Mouse (Mus musculus): ENCODE results near the gene Slc22a23. TPM values are rescaled to one million over a fixed set of nuclear protein-coding genes. Genes with fewer than 3 reads are reported as not detected.

Slc22a23 gene
- total and polyA plus RNA-seq, 2 experiments from 2014 or later = 14.9 to 145 TPM

DNA sequence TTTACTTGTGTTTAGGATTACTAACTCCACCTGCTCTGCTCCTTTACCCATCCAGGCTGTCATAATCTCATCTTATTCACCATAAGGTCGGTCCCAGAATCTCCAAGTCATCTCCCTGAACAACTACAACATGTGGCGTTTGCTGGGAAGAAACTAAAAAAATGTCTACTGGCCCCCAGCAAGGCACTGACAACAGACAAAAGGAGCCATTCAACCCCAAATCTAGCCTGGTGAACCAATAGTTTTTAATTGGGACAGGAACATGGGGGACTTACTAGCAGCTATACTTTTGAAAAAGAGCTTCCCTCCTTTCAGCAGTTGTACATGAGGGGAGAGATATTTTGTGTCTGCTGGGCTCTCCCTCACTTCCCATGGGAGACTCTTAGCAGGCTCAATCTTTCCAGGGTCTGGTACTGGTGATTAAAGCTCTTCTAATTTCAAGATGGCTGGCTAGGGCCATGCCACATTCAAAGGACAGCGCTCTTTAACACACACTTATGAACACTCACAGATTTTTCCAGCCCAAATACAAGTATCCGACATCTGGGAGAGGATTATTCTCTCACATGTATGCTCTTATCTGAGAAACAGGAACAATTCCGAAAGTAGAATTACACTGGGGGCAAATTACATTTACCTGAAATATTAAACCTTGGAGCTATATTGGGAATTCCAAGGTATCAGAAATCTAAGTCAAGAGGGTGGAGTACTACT, 195.4 kb downstream of the Slc22a23 start:
- H3K27me3 ChIP-seq (ENCODE audit: insufficient read depth, low read length) = no peaks in the 10 kb centered on the region
- H3K4me3 ChIP-seq (ENCODE audit: low read depth, low read length) = peak overlapping the region; percentile 35
- ATAC-seq (ENCODE audit: low FRiP score) (0 out of 2 replicates have a peak, but pooled peaks have one; percentile 11), DNase-seq (ENCODE audit: low spot score) (no peak)
- peak overlapping the region; percentile 55 for H3K9ac ChIP-seq (replicated peaks; ENCODE audit: low read length, poor library complexity, severe bottlenecking)
- no peak for TF ChIP-seq CTCF (IDR thresholded peaks at IDR 0.05)
- H3K4me1 ChIP-seq (ENCODE audit: insufficient read depth, low read length) = peaks cover 10% of the 10 kb centered on the region
- 31% methylated on average over 5 of the region's 5 CpGs for WGBS
- H3K36me3 ChIP-seq (ENCODE audit: insufficient read depth, low read length) = no peaks in the 10 kb centered on the region
- peak overlapping the region; percentile 59 for H3K4me2 ChIP-seq (ENCODE audit: low read depth, low read length, poor library complexity, severe bottlenecking)
- no peaks in the 10 kb centered on the region for H3K9me3 ChIP-seq (ENCODE audit: low read length)
- H3K27ac ChIP-seq (ENCODE audit: low read depth, low read length) = peak overlapping the region; percentile 95

DNA sequence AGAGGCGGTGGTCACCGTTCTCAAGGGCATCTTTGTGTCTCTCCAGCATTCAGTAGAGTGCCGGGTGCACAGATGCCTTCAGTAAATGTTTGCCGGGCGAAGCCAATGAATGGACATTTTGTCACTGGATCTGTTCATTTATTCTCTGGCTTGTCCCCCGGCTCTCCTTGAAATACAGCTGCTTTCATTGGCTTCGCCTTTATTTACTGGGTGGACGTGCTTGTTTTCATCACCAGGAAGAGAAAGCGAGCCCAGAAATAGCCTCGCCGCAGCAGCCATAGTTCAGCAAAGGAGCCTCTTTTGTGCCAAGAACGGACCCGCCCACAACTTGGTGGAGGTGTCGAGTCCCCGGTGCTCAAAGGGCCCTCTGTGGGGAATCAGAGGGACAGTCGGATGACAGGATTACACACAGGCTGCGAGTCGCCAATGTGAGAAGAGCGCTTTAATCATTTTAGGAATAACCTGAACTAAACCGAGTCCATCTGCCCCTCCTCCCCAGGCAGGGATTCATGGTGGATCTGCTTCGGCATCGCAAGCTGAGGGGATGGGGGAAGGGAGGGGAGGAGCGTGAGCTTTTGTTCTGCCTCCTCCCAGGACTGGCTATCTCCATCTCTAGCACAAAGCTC, 196.1 kb downstream of the Slc22a23 start:
- DNase-seq (ENCODE audit: low spot score) = peak; percentile 96
- under 1% methylated on average over 23 of the region's 23 CpGs for whole genome bisulfite sequencing
- no peaks in the 10 kb centered on the region for H3K27me3 ChIP-seq (ENCODE audit: insufficient read depth, low read length)
- H3K27ac ChIP-seq (ENCODE audit: low read depth, low read length) = peak overlapping the region; percentile 95
- H3K4me2 ChIP-seq (ENCODE audit: low read depth, low read length, poor library complexity, severe bottlenecking) = peak overlapping the region; percentile 59
- ATAC-seq (ENCODE audit: low FRiP score) = peak; percentile 89
- H3K4me3 ChIP-seq (ENCODE audit: low read depth, low read length) = peak overlapping the region; percentile 35
- H3K4me1 ChIP-seq (ENCODE audit: insufficient read depth, low read length) = peaks cover 10% of the 10 kb centered on the region
- H3K36me3 ChIP-seq (ENCODE audit: insufficient read depth, low read length) = no peaks in the 10 kb centered on the region
- no peaks in the 10 kb centered on the region for H3K9me3 ChIP-seq (ENCODE audit: low read length)
- H3K9ac ChIP-seq (replicated peaks; ENCODE audit: low read length, poor library complexity, severe bottlenecking) = peak overlapping the region; percentile 55
- TF ChIP-seq CTCF (IDR thresholded peaks at IDR 0.05) = peak; percentile 28; the same call in 1 of the 2 replicates

DNA sequence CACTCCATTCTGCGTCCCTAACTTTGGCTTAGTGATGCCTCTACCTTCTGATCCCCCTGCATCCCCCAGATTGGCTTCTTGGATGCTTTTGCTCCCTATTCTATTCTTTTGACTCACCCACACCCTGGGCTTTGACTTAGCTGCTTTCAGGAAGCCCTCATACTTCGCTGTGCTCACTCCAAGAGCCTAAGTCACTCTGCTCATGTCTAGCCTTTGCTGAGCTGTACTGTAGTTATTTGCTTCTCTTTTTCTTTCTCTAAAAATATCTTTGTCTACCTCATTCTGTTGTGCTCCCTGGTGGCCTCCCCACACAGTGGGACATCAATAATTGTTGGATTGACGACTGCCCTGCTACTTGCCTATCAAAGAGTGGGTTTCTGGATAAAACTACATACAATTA, 196.8 kb downstream of the Slc22a23 start:
- 23% methylated on average over 3 of the region's 3 CpGs for WGBS
- ATAC-seq (ENCODE audit: low FRiP score) = peak; percentile 2; the same call in 1 of the 2 replicates
- H3K9me3 ChIP-seq (ENCODE audit: low read length) = no peaks in the 10 kb centered on the region

DNA sequence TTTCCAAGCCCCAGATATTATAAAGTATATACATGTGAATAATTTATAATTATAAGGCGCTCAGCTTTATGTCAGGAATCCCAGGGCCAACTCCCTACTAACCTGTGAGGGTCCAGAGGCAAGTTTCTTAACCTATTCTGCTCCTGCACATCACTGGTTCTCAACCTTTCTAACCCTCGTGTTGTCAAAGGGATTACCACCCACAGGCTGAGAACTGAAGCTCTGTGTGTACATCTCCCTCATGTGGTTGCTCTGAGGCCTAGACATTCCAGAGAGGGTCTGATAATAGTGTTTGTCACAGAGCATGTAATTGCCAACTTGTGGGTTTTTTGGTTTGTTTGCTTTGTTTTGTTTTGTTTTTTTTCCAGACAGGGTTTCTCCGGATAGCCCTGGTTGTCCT, 198.1 kb downstream of the Slc22a23 start:
- Histone ChIP-seq H3K9ac (replicated peaks; ENCODE audit: low read length, poor library complexity, severe bottlenecking) (no peak overlapping the region), H3K9me3 (ENCODE audit: low read length) (no peaks in the 10 kb centered on the region), H3K4me1 (ENCODE audit: insufficient read depth, low read length) (peaks cover 10% of the 10 kb centered on the region), H3K4me3 (ENCODE audit: low read depth, low read length) (no peak overlapping the region), H3K27me3 (ENCODE audit: insufficient read depth, low read length) (no peaks in the 10 kb centered on the region), H3K36me3 (ENCODE audit: insufficient read depth, low read length) (no peaks in the 10 kb centered on the region), H3K27ac (ENCODE audit: low read depth, low read length) (peak overlapping the region; percentile 95), H3K4me2 (ENCODE audit: low read depth, low read length, poor library complexity, severe bottlenecking) (no peak overlapping the region)
- ATAC-seq (ENCODE audit: low FRiP score) (no peak), DNase-seq (ENCODE audit: low spot score) (no peak)
- peak; percentile 50 for TF ChIP-seq CTCF (IDR thresholded peaks at IDR 0.05)
- 50% methylated on average over 3 of the region's 3 CpGs for WGBS

More for the DNA sequence above, 196.8 kb downstream of the Slc22a23 start:
- H3K4me3 ChIP-seq (ENCODE audit: low read depth, low read length) = peak overlapping the region; percentile 35
- H3K9ac ChIP-seq (replicated peaks; ENCODE audit: low read length, poor library complexity, severe bottlenecking) = peak overlapping the region; percentile 55
- H3K27me3 ChIP-seq (ENCODE audit: insufficient read depth, low read length) = no peaks in the 10 kb centered on the region
- H3K27ac ChIP-seq (ENCODE audit: low read depth, low read length) = peak overlapping the region; percentile 95
- no peaks in the 10 kb centered on the region for H3K36me3 ChIP-seq (ENCODE audit: insufficient read depth, low read length)
- no peak for DNase-seq (ENCODE audit: low spot score)
- H3K4me2 ChIP-seq (ENCODE audit: low read depth, low read length, poor library complexity, severe bottlenecking) = peak overlapping the region; percentile 59
- no peak for TF ChIP-seq CTCF (IDR thresholded peaks at IDR 0.05)
- peaks cover 10% of the 10 kb centered on the region for H3K4me1 ChIP-seq (ENCODE audit: insufficient read depth, low read length)

DNA sequence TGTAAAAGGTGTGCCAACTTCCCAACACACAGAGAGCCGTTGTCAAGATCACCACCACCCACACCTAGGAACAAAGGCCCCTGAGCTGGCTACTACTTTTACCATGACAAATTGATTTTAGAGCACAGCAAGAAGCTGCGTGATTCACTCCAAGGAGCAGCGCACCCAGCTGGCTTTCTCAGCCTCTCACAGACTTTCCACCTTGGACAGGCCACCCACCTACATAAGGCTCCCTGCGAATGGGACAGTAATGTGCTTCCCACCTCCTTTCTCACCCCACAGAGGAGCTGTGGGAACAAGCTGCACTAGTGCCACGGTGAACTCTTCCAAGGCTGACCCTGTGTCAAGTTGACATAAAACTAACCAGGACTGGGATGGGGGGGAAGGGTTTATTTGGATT, 201.6 kb downstream of the Slc22a23 start:
- Histone ChIP-seq H3K4me2 (ENCODE audit: low read depth, low read length, poor library complexity, severe bottlenecking) (no peak overlapping the region), H3K4me3 (ENCODE audit: low read depth, low read length) (no peak overlapping the region), H3K9ac (replicated peaks; ENCODE audit: low read length, poor library complexity, severe bottlenecking) (no peak overlapping the region), H3K36me3 (ENCODE audit: insufficient read depth, low read length) (no peaks in the 10 kb centered on the region), H3K9me3 (ENCODE audit: low read length) (no peaks in the 10 kb centered on the region), H3K27ac (ENCODE audit: low read depth, low read length) (no peak overlapping the region), H3K4me1 (ENCODE audit: insufficient read depth, low read length) (peaks cover 9% of the 10 kb centered on the region), H3K27me3 (ENCODE audit: insufficient read depth, low read length) (no peaks in the 10 kb centered on the region)
- no peak for TF ChIP-seq CTCF (IDR thresholded peaks at IDR 0.05)
- DNase-seq (ENCODE audit: low spot score) = no peak
- 25% methylated on average over 5 of the region's 5 CpGs for WGBS
- ATAC-seq (ENCODE audit: low FRiP score) = no peak

DNA sequence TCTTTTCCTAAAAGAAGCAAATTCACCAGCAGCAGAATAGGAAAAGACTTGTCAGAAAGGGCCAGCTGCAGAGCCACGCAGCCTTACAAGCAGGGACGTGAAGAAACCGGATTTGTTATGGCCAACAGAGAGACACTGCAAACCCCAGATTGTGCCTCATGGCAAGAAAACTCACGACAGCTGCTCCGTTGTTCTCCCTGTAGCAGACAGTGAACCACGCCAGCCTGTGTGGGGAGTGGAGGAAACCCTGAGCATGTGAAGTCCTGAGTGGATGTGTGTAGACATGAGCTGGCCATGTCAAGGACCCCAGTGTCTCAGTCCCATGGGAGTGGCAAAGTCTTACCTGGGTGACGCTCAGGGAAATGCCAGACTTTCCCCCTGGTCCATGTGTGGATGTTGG, 208.4 kb downstream of the Slc22a23 start:
- no peak for TF ChIP-seq CTCF (IDR thresholded peaks at IDR 0.05)
- Histone ChIP-seq H3K27me3 (ENCODE audit: insufficient read depth, low read length) (no peaks in the 10 kb centered on the region), H3K4me2 (ENCODE audit: low read depth, low read length, poor library complexity, severe bottlenecking) (no peak overlapping the region), H3K9ac (replicated peaks; ENCODE audit: low read length, poor library complexity, severe bottlenecking) (0 out of 2 replicates have a peak overlapping the region, but pooled peaks have one; percentile 33), H3K9me3 (ENCODE audit: low read length) (no peaks in the 10 kb centered on the region), H3K4me1 (ENCODE audit: insufficient read depth, low read length) (peaks cover 10% of the 10 kb centered on the region; the same call in 1 of the 2 replicates), H3K27ac (ENCODE audit: low read depth, low read length) (peak overlapping the region; percentile 43; the same call in 1 of the 2 replicates), H3K4me3 (ENCODE audit: low read depth, low read length) (no peak overlapping the region), H3K36me3 (ENCODE audit: insufficient read depth, low read length) (no peaks in the 10 kb centered on the region)
- WGBS = 21% methylated on average over 7 of the region's 7 CpGs
- DNase-seq (ENCODE audit: low spot score) = peak; percentile 85
- no peak for ATAC-seq (ENCODE audit: low FRiP score)

Measured in midbrain, postnatal 0 days (tissue).